Mouse (Mus musculus): Measurements from ENCODE around the gene Pdzd3. TPM values are rescaled to one million over a fixed set of nuclear protein-coding genes. Genes with fewer than 3 reads are reported as not detected.

Pdzd3 gene
- total RNA-seq, 2 experiments from 2014 or later, result 2.3 to 3.3 TPM

DNA sequence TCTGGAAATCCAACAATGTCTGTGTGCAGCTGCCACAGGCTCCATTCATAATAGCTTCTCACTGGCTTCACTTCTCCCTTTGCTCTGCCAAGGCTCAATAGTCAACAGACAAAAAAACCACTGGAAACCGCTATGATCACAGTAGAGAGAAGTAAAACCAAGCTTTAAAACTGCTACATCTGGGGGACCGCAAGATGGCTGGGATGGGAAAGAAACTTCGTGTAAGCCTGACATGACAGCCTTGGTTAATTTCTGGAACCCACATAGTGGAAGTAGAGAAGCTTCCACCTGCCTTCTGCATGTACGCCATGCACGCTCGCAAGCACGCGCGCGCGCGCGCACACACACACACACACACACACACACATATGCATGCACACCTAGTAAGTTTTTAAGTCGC, 37.7 kb downstream of the Pdzd3 start:
- no peak for DNase-seq
- intact Hi-C loops (cut with DNase I), result no loop called here

DNA sequence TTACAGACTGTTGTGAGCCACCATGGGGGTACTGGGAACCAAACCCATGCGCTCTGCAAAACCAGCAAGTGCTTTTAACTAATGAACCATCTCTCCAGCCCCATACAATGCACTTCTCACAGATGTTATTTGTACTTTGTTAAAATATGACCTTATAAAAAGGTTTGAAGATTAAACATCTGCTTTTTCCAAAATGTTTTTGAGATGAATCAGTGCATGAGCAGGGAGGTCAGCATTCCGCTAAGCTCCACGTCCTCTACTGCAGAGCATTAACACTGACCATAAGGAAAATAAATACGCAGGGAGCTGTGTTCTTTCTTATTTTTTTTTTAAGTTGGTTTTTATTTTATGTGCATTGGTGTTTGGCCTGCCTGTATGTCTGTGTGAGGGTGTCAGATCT, 38.9 kb downstream of the Pdzd3 start:
- no peak for DNase-seq
- intact Hi-C loops (cut with DNase I), result no loop called here

DNA sequence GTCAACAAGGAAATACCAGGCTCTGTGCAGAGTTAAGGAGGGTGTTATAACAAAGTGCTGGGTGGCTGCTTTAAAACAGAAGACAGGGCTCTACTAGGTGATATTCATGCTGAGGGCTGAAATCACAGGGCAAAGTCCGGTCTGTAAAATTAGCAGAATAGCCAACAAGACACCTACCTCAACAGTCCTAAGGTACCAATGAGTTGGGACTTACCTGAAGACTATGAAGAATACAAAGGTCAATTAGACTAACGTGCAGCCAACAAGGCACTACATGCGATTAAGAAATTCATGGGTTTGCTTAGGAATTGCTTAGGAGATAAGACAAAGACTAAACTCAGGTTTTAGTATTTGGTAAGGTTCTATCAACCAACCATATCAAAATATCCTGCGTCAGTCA, 41.9 kb downstream of the Pdzd3 start:
- intact Hi-C loops (cut with DNase I), result no loop called here
- no peak for DNase-seq

DNA sequence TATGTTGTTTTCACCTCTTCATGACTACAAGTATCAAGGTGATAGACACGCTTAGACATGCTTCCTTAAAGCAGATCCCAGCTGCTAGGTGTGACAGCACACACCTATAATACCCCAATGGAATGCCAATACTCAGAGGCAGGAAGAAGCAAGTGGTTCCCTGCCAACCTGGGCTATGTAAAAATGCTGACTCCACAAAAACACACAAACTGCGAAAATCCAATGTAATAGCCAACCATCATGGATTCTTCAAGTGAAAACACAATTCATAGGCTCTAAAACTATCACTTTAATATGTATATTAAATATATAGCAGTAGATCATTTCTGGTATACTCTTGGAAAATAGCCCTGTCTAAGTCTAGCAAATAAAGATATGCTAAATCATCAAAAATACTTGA, 43.4 kb downstream of the Pdzd3 start:
- no peak for DNase-seq
- intact Hi-C loops (cut with DNase I), result no loop called here

DNA sequence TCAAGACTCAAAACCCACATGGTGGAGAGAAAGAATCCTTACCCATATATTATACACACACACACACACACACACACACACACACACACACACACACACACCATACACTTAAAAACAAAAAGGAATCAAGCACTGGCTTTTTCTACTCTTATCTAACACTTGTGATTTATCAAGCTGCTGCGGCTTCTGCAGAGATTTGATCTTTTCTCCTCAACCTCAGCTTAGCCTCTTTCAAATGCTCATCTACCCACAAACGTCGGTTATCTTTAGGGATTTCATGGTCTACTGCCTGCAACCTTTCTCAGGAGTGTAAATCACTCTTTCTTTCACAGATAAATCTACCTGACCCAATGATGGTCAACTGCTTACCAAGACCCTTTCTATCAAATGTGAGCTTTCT, 50.8 kb downstream of the Pdzd3 start:
- DNase-seq, result no peak
- intact Hi-C loops (cut with DNase I), result no loop called here

DNA sequence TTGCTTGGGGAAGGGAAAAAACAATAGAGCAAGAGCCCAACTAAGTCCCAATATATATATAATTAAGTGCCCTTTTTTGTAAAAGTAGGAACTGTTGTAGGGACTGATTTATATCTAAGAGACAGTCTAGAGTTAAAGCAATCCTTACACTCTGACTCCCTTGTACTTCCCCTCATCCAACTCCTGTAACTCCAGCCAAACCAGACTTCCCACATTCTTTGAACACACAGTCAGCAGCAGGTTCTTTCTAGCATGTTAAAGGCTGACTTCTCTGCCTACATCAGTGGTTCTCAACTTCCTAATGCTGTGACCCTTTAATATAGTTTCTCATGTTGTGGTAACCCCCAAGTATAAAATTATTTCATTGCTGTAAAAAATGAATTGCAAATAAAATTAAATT, 51.7 kb downstream of the Pdzd3 start:
- intact Hi-C loops (cut with DNase I), result no loop called here
- no peak for DNase-seq

DNA sequence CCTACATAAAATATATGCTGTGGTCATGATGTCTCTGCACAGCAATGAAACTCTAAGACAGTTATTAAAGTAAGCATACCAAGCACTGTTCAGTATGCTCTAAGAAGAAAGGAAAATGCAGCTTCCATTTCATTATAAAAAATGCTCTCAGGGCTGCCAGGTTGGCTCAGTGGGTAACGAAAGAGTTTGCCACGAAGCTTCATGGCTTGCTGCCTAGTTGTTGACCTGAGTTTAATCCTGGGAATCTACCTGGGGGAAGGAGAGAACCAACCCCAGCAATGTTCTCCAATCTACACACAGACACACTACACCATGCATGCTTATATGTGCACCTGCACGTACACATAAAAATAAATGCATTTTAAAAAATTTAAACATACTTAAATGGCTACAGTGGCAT, 52.1 kb downstream of the Pdzd3 start:
- no peak for DNase-seq
- intact Hi-C loops (cut with DNase I), result no loop called here

Other genes starting within 250 kb of the Pdzd3 start
- 10 to 100 TPM; 31.3 to 32.3 TPM for gene Thy1, start 208.1 kb downstream of the Pdzd3 start, total RNA-seq (2021)
- 100 to 1,000 TPM; 102 to 150 TPM for gene Usp2, start 184.4 kb downstream of the Pdzd3 start, total RNA-seq (2021)
- not detected for gene Mfrp, start 149.7 kb downstream of the Pdzd3 start, total RNA-seq (2021)
- gene C1qtnf5, start 144.2 kb downstream of the Pdzd3 start, total RNA-seq (2021), result 10 to 100 TPM; 15.5 to 21.3 TPM
- gene Gm49380, start 138.0 kb downstream of the Pdzd3 start, total RNA-seq (2021), result under 1 TPM; 0.10 to 0.12 TPM
- 10 to 100 TPM; 18.1 TPM for gene Rnf26, start 138.0 kb downstream of the Pdzd3 start, total RNA-seq (2021)
- gene Mcam, start 117.0 kb downstream of the Pdzd3 start, total RNA-seq (2021), result 100 to 1,000 TPM; 147 to 156 TPM
- gene Cbl, start 17.4 kb downstream of the Pdzd3 start, total RNA-seq (2021), result 10 to 100 TPM; 30.9 to 31.3 TPM
- not detected for gene Ccdc153, start 10.8 kb downstream of the Pdzd3 start, total RNA-seq (2021)
- 10 to 100 TPM; 14.9 to 18.3 TPM for gene Nlrx1, start 17.1 kb upstream of the Pdzd3 start, total RNA-seq (2021)
- 1 to 10 TPM; 1.0 to 1.5 TPM for gene Abcg4, start 37.1 kb upstream of the Pdzd3 start, total RNA-seq (2021)
- 10 to 100 TPM; 10.0 to 11.1 TPM for gene Hinfp, start 54.2 kb upstream of the Pdzd3 start, total RNA-seq (2021)
- 10 to 100 TPM; 14.2 to 17.6 TPM for gene C2cd2l, start 68.8 kb upstream of the Pdzd3 start, total RNA-seq (2021)
- gene Dpagt1, start 74.5 kb upstream of the Pdzd3 start, total RNA-seq (2021), result 10 to 100 TPM; 21.1 to 25.2 TPM
- gene H2afx, start 83.2 kb upstream of the Pdzd3 start, total RNA-seq (2021), result 10 to 100 TPM; 54.1 to 57.9 TPM
- 10 to 100 TPM; 54.2 to 55.2 TPM for gene Hmbs, start 92.8 kb upstream of the Pdzd3 start, total RNA-seq (2021)
- 10 to 100 TPM; 22.4 to 22.8 TPM for gene Vps11, start 110.2 kb upstream of the Pdzd3 start, total RNA-seq (2021)
- 10 to 100 TPM; 35.8 to 45.7 TPM for gene Hyou1, start 128.0 kb upstream of the Pdzd3 start, total RNA-seq (2021)
- 10 to 100 TPM; 29.2 to 31.6 TPM for gene Slc37a4, start 145.4 kb upstream of the Pdzd3 start, total RNA-seq (2021)
- gene Rps25, start 155.7 kb upstream of the Pdzd3 start, total RNA-seq (2021), result 1,000 to 10,000 TPM; 1,003 to 1,015 TPM
- gene Trappc4, start 156.1 kb upstream of the Pdzd3 start, total RNA-seq (2021), result 10 to 100 TPM; 34.8 to 42.5 TPM
- 10 to 100 TPM; 11.6 to 12.0 TPM for gene Ccdc84, start 167.1 kb upstream of the Pdzd3 start, total RNA-seq (2021)
- gene Foxr1, start 189.7 kb upstream of the Pdzd3 start, total RNA-seq (2021), result not detected
- gene Upk2, start 203.5 kb upstream of the Pdzd3 start, total RNA-seq (2021), result not detected
- 10 to 100 TPM; 66.8 to 73.0 TPM for gene Bcl9l, start 231.4 kb upstream of the Pdzd3 start, total RNA-seq (2021)